Mouse (Mus musculus) small intestine, adult 2 months (tissue): ENCODE results near the gene B3gat3.

Experiments
- CTCF ChIP-seq: fragments of 200-500 bp; IDR thresholded peaks from 2 replicates; pipeline ENCODE4 v1.5.1; 2012; ENCODE audit warnings: low read depth, mild to moderate bottlenecking, control low read depth, inconsistent platforms, low read length, moderate library complexity, mixed read lengths; ENCODE audit not compliant: insufficient replicate concordance, insufficient read length; ENCODE audit errors: extremely low read depth
- POLR2A ChIP-seq: fragments of 200-500 bp; IDR thresholded peaks from 2 replicates; pipeline ENCODE4 v1.6.1; 2012; ENCODE audit warnings: low read depth, mild to moderate bottlenecking, control low read depth, inconsistent platforms, low read length, moderate library complexity

- no peak for TF ChIP-seq CTCF
- no peak for TF ChIP-seq POLR2A
Measured at GRCm38 (mm10) chr19:8940526-8941133, 20.5 kb downstream of the B3gat3 start.
